Mouse (Mus musculus) left cerebral cortex, postnatal 14 days (tissue): ENCODE measurements at regions not wholly inside any gene's neighbourhood (a gene's known extent, or its start where the extent isn't known, plus 50 kb on each side); places are given as distances from the start of the nearest gene placed in this dataset.
"Not testable (repeated sequence)": the region's sequence is repeated elsewhere in the genome, so short reads cannot be mapped to it uniquely, and the experiment has no call there.

ENCODE experiments used
- DNase-seq, 2 experiments: peaks; one replicate each; pipeline ENCODE4 v3.0.0; 2021 to 2022; ENCODE audit warnings: low spot score in 2 of 2, mixed read lengths in 1 of 2
- intact Hi-C: fragments of 180-260 bp; cut with DNase I; formaldehyde crosslinking; loops from one replicate; pipeline ENCODE4 v1.15.1; 2025

GRCm38 (mm10) chr10:96398562-96399288 is 218.1 kb upstream of the Btg1 start:
- no peak for DNase-seq
- intact Hi-C loops, result no loop called here

DNA sequence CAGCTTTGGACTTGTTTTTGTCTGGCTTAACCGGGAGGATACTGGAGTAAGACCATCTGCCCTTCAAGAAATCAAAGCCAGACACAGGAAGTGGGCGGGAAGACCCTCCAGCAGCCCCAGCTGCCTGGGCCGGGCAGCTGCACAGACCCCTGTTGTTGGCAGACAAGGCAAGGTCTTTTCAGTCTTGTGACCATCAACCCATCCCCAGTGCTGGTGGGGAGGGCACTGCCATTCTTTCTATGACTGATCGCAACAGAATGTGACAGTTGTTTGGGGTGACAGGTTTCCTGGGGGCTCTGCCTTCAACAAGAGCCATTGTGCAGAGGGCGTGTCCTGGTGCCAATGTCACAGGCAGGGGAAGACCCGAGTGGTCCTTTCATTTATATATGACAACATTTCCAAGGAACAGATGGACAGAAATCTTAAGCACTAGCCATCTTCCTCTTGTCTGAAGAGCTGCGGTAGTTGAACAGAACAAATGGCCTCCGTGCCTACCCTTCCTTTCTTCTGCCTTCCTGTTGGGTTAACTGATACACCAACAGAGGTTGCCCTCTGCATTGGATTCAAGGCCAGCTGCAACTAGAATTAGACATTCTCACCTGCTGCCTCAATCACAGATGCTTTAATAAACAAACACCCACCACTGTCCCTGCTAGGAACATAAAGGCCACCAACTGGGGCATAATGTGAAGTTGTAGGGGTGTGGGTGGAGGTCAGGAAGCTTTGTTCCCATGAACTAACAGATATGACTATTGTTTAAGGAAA is 217.0 kb upstream of the Btg1 start:
- no peak for DNase-seq
- intact Hi-C loops, result no loop called here

- no peak for DNase-seq
- intact Hi-C loops, result no loop called here
Measured at GRCm38 (mm10) chr10:96400793-96401192, 216.0 kb upstream of the Btg1 start.

DNA sequence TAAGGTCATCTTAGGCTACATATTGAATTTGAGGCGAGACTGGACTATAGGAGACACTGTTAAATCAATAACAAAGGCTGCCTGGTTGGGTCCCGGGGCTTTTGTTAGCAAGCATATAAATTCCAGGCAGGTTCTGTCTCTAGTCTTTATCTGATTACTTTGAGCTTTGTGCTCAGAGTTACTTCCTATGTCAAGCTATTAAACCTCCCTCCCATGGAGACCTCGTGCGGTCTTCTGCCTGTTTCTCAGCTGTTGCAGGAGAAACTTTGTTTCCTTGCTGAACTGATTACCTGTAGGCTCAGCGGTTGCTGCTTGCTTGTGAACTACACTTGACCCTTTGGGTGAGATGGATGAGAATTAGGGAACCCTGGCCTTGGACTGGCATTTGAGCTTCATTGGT is 210.5 kb upstream of the Btg1 start:
- DNase-seq, result no peak

DNA sequence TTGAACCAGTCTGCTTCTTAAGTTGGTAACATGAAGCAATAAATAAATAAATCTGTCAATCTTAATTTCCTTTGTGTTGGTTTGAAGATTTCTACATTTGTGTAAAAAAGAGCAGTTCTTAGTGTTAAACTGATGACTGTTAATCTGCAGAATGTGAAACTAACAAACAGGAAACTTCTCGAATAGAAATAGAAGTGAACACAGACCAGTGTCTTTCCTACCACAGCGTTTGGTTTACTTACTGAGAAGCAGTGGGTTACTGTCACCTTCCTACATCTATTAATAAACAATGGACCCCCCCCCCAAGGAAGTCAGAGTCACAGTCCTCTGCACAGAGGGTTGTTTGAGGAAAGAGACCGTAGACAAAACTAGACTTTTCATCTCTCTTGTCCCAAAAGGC is 209.0 kb upstream of the Btg1 start:
- intact Hi-C loops, result no loop called here

More for the DNA sequence above, 210.5 kb upstream of the Btg1 start:
- intact Hi-C loops, result no loop called here

GRCm38 (mm10) chr10:96408250-96408649 is 208.6 kb upstream of the Btg1 start:
- intact Hi-C loops, result no loop called here
- DNase-seq, result no peak

More for the DNA sequence above, 209.0 kb upstream of the Btg1 start:
- DNase-seq, result no peak

- no peak for DNase-seq
- intact Hi-C loops, result no loop called here
Measured at GRCm38 (mm10) chr10:96410028-96410427, 206.8 kb upstream of the Btg1 start.

DNA sequence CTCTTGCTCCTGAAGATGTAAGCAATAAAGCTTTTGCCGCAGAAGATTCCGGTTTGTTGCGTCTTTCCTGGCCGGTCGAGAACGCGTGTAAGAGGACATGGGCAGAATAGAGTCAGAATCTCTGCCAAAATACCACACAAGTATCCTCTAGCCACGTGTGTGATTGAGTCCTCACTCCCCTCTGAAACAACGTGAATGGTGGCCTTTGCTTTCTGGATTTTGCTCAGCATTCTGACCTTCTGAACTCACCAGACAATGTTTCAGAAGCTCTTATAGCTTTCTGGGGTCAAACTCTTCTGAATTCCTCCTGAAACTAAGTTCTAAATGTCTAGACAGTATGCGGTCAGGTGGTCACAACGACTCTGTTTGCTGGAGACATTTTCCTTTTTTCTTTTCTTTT is 202.0 kb upstream of the Btg1 start:
- DNase-seq, result no peak
- intact Hi-C loops, result no loop called here

DNA sequence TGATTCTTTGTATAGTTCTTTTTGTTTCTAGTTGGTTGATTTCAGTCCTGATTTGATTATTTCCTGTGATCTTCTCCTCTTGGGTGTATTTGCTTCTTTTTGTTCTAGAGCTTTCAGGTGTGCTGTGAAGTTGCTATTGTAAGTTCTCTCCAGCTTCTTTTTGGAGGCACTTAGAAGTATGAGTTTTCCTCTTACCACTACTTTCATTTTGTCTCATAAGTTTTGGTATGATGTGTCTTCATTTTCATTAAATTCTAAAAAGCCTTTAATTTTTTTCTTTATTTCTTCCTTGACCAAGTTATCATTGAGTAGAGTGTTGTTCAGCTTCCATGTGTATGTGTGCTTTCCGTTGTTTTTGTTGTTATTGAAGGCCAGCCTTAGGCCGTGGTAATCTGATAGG is 195.3 kb upstream of the Btg1 start:
- DNase-seq, intact Hi-C loops: not testable (repeated sequence)

- DNase-seq, result no peak
Measured at GRCm38 (mm10) chr10:96427407-96427806, 189.4 kb upstream of the Btg1 start.

DNA sequence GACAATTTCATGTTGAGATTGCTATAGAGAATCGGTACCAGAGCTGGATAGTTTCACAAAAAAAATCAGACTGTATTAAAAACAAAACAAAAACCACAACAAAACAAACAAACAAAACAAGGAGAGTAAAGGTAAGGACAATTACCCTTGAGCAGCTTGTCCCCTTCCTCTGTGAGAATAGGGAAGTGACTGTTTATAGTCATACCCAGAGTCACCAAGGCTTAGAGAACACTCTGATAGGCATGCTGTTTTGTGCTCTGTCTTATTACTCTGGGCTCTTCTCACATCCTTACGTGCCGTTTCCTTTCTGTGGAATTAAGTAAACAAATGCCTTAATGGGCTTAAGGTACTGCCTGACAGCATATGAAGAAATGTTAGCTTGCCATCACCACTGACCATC is 186.7 kb upstream of the Btg1 start:
- intact Hi-C loops, result no loop called here
- DNase-seq, result no peak

More at GRCm38 (mm10) chr10:96427407-96427806, 189.4 kb upstream of the Btg1 start:
- intact Hi-C loops, result no loop called here

GRCm38 (mm10) chr10:96435109-96435508 is 181.7 kb upstream of the Btg1 start:
- DNase-seq, result no peak
- intact Hi-C loops, result no loop called here

DNA sequence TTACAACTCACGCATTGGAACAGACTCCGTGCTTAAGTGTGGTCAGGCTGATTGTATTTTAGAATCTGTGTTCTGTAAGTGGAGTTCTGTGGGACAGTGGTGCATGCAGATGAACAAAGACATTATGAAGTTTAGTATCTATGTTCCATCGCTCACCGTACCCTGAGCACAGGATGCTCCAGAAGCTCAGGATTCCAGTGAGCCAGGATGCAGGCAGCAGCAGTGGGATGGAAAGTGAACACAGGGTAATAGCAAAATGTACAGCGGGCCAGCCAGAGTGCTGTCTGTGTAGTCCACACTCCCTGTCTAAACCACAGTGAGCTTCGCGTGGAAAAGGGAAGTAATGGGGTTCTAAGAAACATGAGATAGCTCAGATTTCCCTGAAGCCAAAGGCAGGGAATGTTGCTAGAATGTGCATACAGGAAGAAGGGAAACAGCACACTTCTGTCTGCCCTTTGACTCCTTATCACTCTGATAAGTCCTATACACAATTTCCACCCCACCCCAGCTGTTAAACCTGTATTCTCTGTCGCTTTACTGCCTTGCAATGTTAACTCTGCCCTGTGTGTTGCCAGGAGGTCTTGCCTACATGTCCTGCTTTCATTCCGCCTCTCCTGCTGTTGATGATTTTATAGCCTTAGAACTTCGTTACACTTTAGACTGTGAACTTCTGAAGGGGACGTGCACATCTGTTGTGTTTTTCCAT is 178.3 kb upstream of the Btg1 start:
- intact Hi-C loops, result no loop called here
- DNase-seq, result no peak

GRCm38 (mm10) chr10:96442165-96442564 is 174.6 kb upstream of the Btg1 start:
- intact Hi-C loops, result no loop called here
- DNase-seq, result no peak

DNA sequence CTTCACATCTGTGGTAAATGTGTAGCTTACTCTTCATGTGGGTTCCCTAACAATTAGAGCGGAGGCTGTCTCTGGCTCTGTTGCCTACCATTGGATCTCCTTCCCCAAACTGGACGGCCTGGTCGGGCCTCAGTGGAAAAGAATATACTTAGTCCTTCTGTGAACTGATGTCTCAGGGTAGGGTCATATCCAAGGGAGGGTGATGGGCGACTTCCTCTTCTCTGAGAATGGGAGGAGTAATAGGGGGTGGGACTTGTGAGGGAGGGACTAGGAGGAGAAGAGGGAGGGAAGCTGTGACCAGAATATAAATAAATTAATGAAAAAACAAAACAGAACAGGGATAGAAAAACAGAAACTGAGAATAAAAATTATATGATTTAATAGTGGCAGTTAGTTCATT is 166.5 kb upstream of the Btg1 start:
- intact Hi-C loops, result no loop called here
- DNase-seq, result no peak

GRCm38 (mm10) chr10:96454857-96455256 is 161.9 kb upstream of the Btg1 start:
- DNase-seq, result no peak
- intact Hi-C loops, result no loop called here

- intact Hi-C loops, result no loop called here
- no peak for DNase-seq
Measured at GRCm38 (mm10) chr10:96458551-96458950, 158.3 kb upstream of the Btg1 start.

DNA sequence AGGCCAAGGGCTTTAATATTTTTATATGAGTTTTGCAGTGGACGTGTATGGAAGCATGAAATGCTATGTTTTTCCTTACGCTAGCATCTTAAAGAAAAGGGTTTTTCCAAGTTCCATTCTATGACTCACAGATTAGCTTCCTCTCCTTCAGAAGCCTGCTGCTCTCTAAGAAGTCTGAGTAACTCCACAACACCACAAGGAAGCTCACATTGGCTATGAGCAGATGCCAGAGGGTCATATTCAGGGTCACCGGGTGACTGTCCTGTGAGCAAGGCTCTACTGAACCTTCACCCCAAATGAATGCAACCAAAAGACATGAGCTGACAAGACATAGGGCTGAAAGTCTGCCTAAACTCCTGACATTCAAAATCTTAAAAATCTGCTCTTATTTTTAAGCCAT is 157.6 kb upstream of the Btg1 start:
- no peak for DNase-seq
- intact Hi-C loops, result no loop called here

- intact Hi-C loops, result no loop called here
- no peak for DNase-seq
Measured at GRCm38 (mm10) chr10:96460151-96460550, 156.7 kb upstream of the Btg1 start.

- DNase-seq, result no peak
- intact Hi-C loops, result no loop called here
Measured at GRCm38 (mm10) chr10:96460617-96461338, 156.0 kb upstream of the Btg1 start.
